Mouse (Mus musculus) kidney, embryonic 16.5 days (tissue): ENCODE data around the gene Pdhx. TPM values are rescaled to one million over a fixed set of nuclear protein-coding genes. Genes with fewer than 3 reads are reported as not detected.

Experiments used
- polyA plus RNA-seq: library from polyadenylated mRNA; unstranded; fragments of >200 nt; fragmentation: Nextera tagmentation; extraction: Ambion mirVana; gene quantifications from 2 replicates; pipeline ENCODE4 v1.2.1, GENCODE M21; 2015

Gene Pdhx
- polyA plus RNA-seq, 1 experiment from 2014 or later = 46.7 TPM

Other genes with a start within 250 kb of the Pdhx start
- 4.7 and 5.3 TPM in 2 replicates for gene Cd44, start 171.8 kb downstream of the Pdhx start, polyA plus RNA-seq
- gene Apip, start 162 bp upstream of the Pdhx start, polyA plus RNA-seq = 60.5 and 68.1 TPM in 2 replicates
- gene Ehf, start 229.8 kb upstream of the Pdhx start, polyA plus RNA-seq = 25.7 and 29.0 TPM in 2 replicates